Mouse (Mus musculus) embryonic fibroblast, embryonic 13.5 days (primary cell): ENCODE results near the gene Cacna2d1.

ENCODE experiments used
- CTCF ChIP-seq: IDR thresholded peaks from 2 replicates; pipeline ENCODE4 v1.5.1; 2011; ENCODE audit warnings: mild to moderate bottlenecking, control low read depth, low read length, moderate library complexity, borderline replicate concordance; ENCODE audit not compliant: insufficient read depth
- POLR2A ChIP-seq: IDR thresholded peaks from 2 replicates; pipeline ENCODE4 v1.6.1; 2011; ENCODE audit warnings: low read depth, mild to moderate bottlenecking, control low read depth, low read length, moderate library complexity

GRCm38 (mm10) chr5:16033569-16033968 is 99.1 kb downstream of the Cacna2d1 start:
- TF ChIP-seq CTCF: no peak
- no peak for TF ChIP-seq POLR2A
